ENCODE assay signal across 10 mouse cellular contexts in genomic region chr8:96318367-96318766, GRCm38 (mm10).
A peak's percentile ranks its signal among the peaks of the same experiment; 100 is the strongest.
DNase-seq lines count a peak whose midpoint lies in the region; ATAC-seq and TF ChIP-seq lines count a peak whose summit lies in the region.
"Had no signal": no experiment of that assay in that cellular context is flagged by ENCODE, and none has a peak within 500 bp of the region (broad histone marks: within the 10 kb centered on the region; RNA-seq: fewer than 3 reads in every experiment).

No protein-coding gene starts in this region.

- ATAC-seq in kidney, embryonic 15.5 days (replicated peaks; ENCODE audit: low FRiP score) = no peak
- no peak; the same call in 1 of the 2 replicates for ATAC-seq in frontal cortex, adult (ENCODE audit: low TSS enrichment)

- TF ChIP-seq CTCF in E14TG2a.4 (conservative IDR thresholded peaks at IDR 0.05; ENCODE audit: low read length) = peak; percentile 49

- no peak overlapping the region for H3K4me3 ChIP-seq in kidney, embryonic 15.5 days (replicated peaks)
- H3K4me3 ChIP-seq in E14TG2a.4 (replicated peaks; ENCODE audit: low read length) = no peak overlapping the region
- H3K4me3 ChIP-seq: embryonic facial prominence, embryonic 13.5 days; limb, embryonic 13.5 days had no signal

- no peaks in the 10 kb centered on the region for H3K9me3 ChIP-seq in kidney, embryonic 15.5 days (replicated peaks)
- H3K9me3 ChIP-seq in E14TG2a.4 (ENCODE audit: low read length) = peaks cover 6% of the 10 kb centered on the region; the same call in 1 of the 2 replicates
- H3K9me3 ChIP-seq: embryonic facial prominence, embryonic 13.5 days; limb, embryonic 13.5 days had no signal

- no peak overlapping the region for H3K4me2 ChIP-seq in kidney, embryonic 15.5 days
- H3K4me2 ChIP-seq: embryonic facial prominence, embryonic 13.5 days; limb, embryonic 13.5 days had no signal

- peak; percentile 23 for DNase-seq in adrenal gland, postnatal 10 days
- no peak for DNase-seq in adrenal gland, postnatal 4 days (ENCODE audit: low spot score in 2 of 2)
- peak; percentile 8 for DNase-seq in kidney, adult 9 months
- DNase-seq in embryo, embryonic 10 days (ENCODE audit: low spot score) = peak; percentile 40
- DNase-seq in right cerebral cortex, postnatal 10 days (ENCODE audit: low spot score in 2 of 2) = no peak

- H3K4me1 ChIP-seq in kidney, embryonic 15.5 days = no peaks in the 10 kb centered on the region
- no peaks in the 10 kb centered on the region for H3K4me1 ChIP-seq in E14TG2a.4 (replicated peaks; ENCODE audit: low read depth, low read length)
- H3K4me1 ChIP-seq: embryonic facial prominence, embryonic 13.5 days; limb, embryonic 13.5 days had no signal

- H3K9ac ChIP-seq in kidney, embryonic 15.5 days = no peak overlapping the region
- H3K9ac ChIP-seq: embryonic facial prominence, embryonic 13.5 days; limb, embryonic 13.5 days had no signal

- H3K36me3 ChIP-seq in kidney, embryonic 15.5 days = no peaks in the 10 kb centered on the region
- no peaks in the 10 kb centered on the region for H3K36me3 ChIP-seq in E14TG2a.4 (ENCODE audit: insufficient read depth, low read length)
- H3K36me3 ChIP-seq: embryonic facial prominence, embryonic 13.5 days; limb, embryonic 13.5 days had no signal

- no peak overlapping the region for H3K27ac ChIP-seq in kidney, embryonic 15.5 days
- H3K27ac ChIP-seq: embryonic facial prominence, embryonic 13.5 days; limb, embryonic 13.5 days had no signal

- H3K27me3 ChIP-seq in kidney, embryonic 15.5 days = no peaks in the 10 kb centered on the region
- H3K27me3 ChIP-seq in E14TG2a.4 (ENCODE audit: insufficient read depth, low read length) = no peaks in the 10 kb centered on the region
- H3K27me3 ChIP-seq: embryonic facial prominence, embryonic 13.5 days; limb, embryonic 13.5 days had no signal

- WGBS in kidney, embryonic 15.5 days = 71% methylated on average over 5 of the region's 5 CpGs

Comparison
In these comparisons a context has a peak if more than half of its experiments do, and no peak if none do; other contexts are left out.
1. DNase-seq: peak in adrenal gland, postnatal 10 days (single experiment), kidney, adult 9 months (single experiment) and embryo, embryonic 10 days (single experiment); none in adrenal gland, postnatal 4 days (0 of 2) and right cerebral cortex, postnatal 10 days (0 of 2).